Mouse (Mus musculus): ENCODE results near the gene Pde3b. TPM values are rescaled to one million over a fixed set of nuclear protein-coding genes. Genes with fewer than 3 reads are reported as not detected.
A peak's percentile ranks its signal among the peaks of the same experiment; 100 is the strongest.
"Not testable (repeated sequence)": the region's sequence is repeated elsewhere in the genome, so short reads cannot be mapped to it uniquely, and the experiment has no call there.

Pde3b gene
- polyA plus RNA-seq, 1 experiment from 2014 or later: 3.4 TPM

DNA sequence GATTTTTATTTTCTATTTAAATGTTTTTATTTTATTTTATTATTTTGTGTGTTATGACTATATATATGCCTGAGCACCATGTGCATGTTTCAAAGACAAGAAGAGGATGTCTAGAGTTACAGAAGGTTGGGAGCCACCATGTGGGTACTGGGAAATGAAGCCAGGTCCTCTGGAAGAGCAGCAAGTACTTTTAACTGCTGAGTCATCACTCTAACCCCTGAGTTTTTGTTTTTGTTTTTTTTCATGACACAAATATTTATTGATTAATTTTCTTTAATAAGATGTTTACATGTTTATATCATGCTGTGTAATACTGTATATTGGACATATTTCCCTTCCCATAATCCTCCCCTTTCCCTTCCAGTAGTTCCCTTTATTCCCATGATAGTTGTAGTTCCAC, 77.5 kb downstream of the Pde3b start:
- H3K9ac ChIP-seq (ENCODE audit: low read depth, low read length): no peak overlapping the region
- H3K27me3 ChIP-seq (replicated peaks; ENCODE audit: control insufficient read depth, insufficient read depth, low read length): no peaks in the 10 kb centered on the region
- H3K4me3 ChIP-seq (ENCODE audit: low read length): no peak overlapping the region
- H3K4me1 ChIP-seq (ENCODE audit: control insufficient read depth, insufficient read depth, low read depth, low read length): no peaks in the 10 kb centered on the region
- no peaks in the 10 kb centered on the region for H3K9me3 ChIP-seq (ENCODE audit: control insufficient read depth, low read length)
- H3K36me3 ChIP-seq (ENCODE audit: control insufficient read depth, insufficient read depth, low read length): no peaks in the 10 kb centered on the region
- no peak for ATAC-seq
- H3K27ac ChIP-seq (ENCODE audit: low read depth, low read length): no peak overlapping the region
- H3K4me2 ChIP-seq (ENCODE audit: low read length): no peak overlapping the region

DNA sequence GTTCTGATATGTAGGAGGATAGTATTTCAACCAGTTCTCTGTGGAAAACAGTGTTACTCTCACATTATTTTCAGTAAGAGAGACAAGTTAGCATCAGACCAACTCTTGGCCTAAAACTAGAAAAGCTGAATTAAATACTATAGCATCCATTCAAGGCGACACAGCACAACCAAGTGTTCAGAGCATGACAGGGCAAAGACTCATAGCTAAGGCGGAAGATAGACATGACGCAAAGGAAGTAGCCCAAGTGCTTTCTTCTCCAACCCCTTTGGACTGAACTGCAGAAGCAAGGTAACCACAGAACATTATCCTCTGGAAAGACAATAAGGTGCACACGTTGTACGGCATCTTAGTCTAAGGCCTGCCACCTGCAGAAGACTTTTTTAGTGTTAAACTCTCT, 79.0 kb downstream of the Pde3b start:
- H3K4me2 ChIP-seq (ENCODE audit: low read length): no peak overlapping the region
- H3K9me3 ChIP-seq (ENCODE audit: control insufficient read depth, low read length): no peaks in the 10 kb centered on the region
- H3K4me1 ChIP-seq (ENCODE audit: control insufficient read depth, insufficient read depth, low read depth, low read length): no peaks in the 10 kb centered on the region
- H3K27ac ChIP-seq (ENCODE audit: low read depth, low read length): no peak overlapping the region
- no peaks in the 10 kb centered on the region for H3K27me3 ChIP-seq (replicated peaks; ENCODE audit: control insufficient read depth, insufficient read depth, low read length)
- no peaks in the 10 kb centered on the region for H3K36me3 ChIP-seq (ENCODE audit: control insufficient read depth, insufficient read depth, low read length)
- H3K4me3 ChIP-seq (ENCODE audit: low read length): no peak overlapping the region
- ATAC-seq: no peak
- no peak overlapping the region for H3K9ac ChIP-seq (ENCODE audit: low read depth, low read length)
- WGBS: 91% methylated on average over 5 of the region's 5 CpGs

DNA sequence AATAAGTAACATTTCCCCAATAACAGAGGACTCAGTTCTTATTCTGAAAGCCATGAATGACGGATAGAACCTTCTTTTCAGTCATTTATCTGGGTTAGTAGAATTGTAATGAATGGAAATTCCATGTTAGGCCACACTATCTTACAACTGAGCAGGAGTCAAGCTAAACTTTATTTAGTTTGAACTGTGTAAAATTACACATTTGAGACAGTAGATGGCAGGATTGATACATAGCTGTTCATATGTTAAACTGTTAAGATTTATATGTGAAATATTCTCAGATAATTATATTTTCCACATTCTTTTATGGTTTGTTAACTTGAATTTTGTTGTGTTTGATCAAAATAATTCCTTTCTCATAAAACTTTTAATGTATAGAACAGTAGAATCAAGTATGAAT, 84.2 kb downstream of the Pde3b start:
- H3K9ac ChIP-seq (ENCODE audit: low read depth, low read length): no peak overlapping the region
- 80% methylated on average over 1 of the region's 1 CpGs for WGBS
- H3K4me3 ChIP-seq (ENCODE audit: low read length): no peak overlapping the region
- H3K27ac ChIP-seq (ENCODE audit: low read depth, low read length): no peak overlapping the region
- no peak for ATAC-seq
- H3K27me3 ChIP-seq (replicated peaks; ENCODE audit: control insufficient read depth, insufficient read depth, low read length): no peaks in the 10 kb centered on the region
- no peaks in the 10 kb centered on the region for H3K4me1 ChIP-seq (ENCODE audit: control insufficient read depth, insufficient read depth, low read depth, low read length)
- no peak overlapping the region for H3K4me2 ChIP-seq (ENCODE audit: low read length)
- H3K36me3 ChIP-seq (ENCODE audit: control insufficient read depth, insufficient read depth, low read length): no peaks in the 10 kb centered on the region
- H3K9me3 ChIP-seq (ENCODE audit: control insufficient read depth, low read length): no peaks in the 10 kb centered on the region

DNA sequence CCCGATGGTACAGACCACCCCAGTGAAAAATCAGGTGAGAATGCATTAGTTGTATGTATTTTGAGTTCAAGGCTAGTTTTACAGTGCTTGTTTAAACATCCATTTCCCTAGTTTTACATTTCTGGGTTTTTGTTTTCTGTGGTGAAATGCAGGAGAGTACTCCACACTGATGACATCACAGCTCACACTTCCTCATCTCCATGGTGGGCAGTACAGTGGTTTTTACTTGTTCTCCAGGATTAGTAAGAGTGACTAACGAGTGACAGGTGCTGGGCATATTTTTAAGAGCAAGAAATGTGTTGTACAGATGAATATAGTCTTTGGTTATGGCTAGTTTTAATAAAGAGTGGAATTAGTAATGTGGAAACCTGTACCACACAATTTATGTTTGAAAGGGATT, 93.8 kb downstream of the Pde3b start:
- H3K9ac ChIP-seq (ENCODE audit: low read depth, low read length): no peak overlapping the region
- no peaks in the 10 kb centered on the region for H3K4me1 ChIP-seq (ENCODE audit: control insufficient read depth, insufficient read depth, low read depth, low read length)
- H3K27ac ChIP-seq (ENCODE audit: low read depth, low read length): no peak overlapping the region
- H3K9me3 ChIP-seq (ENCODE audit: control insufficient read depth, low read length): no peaks in the 10 kb centered on the region
- H3K36me3 ChIP-seq (ENCODE audit: control insufficient read depth, insufficient read depth, low read length): no peaks in the 10 kb centered on the region; the same call in 1 of the 2 replicates
- no peak overlapping the region for H3K4me2 ChIP-seq (ENCODE audit: low read length)
- H3K4me3 ChIP-seq (ENCODE audit: low read length): no peak overlapping the region
- whole genome bisulfite sequencing: 93% methylated on average over 2 of the region's 2 CpGs
- no peaks in the 10 kb centered on the region for H3K27me3 ChIP-seq (replicated peaks; ENCODE audit: control insufficient read depth, insufficient read depth, low read length)
- ATAC-seq: no peak

DNA sequence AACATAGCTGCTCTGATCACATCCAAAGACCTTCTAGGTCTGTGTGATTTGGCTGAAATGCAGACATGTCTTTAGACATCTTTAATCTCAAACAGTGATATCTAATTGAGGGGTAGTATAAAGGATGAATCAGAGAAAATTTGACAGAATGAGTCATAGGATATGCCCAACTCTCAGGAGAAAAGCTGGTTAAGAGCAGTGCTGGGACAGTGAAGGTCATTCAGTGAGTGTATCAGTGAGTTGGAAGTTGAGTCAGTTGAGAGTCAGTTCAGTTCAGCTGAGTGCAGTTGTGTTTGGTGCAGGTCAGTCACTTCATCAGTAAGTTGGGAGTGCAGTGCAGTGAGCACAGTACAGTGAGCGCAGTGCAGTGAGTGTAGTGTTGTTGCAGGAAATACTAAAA, 105.0 kb downstream of the Pde3b start:
- H3K9me3 ChIP-seq (ENCODE audit: control insufficient read depth, low read length): no peaks in the 10 kb centered on the region
- WGBS: 93% methylated on average over 1 of the region's 1 CpGs
- H3K27ac ChIP-seq (ENCODE audit: low read depth, low read length): no peak overlapping the region
- no peak overlapping the region for H3K9ac ChIP-seq (ENCODE audit: low read depth, low read length)
- no peak for ATAC-seq
- no peaks in the 10 kb centered on the region for H3K4me1 ChIP-seq (ENCODE audit: control insufficient read depth, insufficient read depth, low read depth, low read length)
- H3K4me2 ChIP-seq (ENCODE audit: low read length): no peak overlapping the region
- H3K4me3 ChIP-seq (ENCODE audit: low read length): no peak overlapping the region
- H3K27me3 ChIP-seq (replicated peaks; ENCODE audit: control insufficient read depth, insufficient read depth, low read length): no peaks in the 10 kb centered on the region
- peaks cover 2% of the 10 kb centered on the region; the same call in 1 of the 2 replicates for H3K36me3 ChIP-seq (ENCODE audit: control insufficient read depth, insufficient read depth, low read length)

DNA sequence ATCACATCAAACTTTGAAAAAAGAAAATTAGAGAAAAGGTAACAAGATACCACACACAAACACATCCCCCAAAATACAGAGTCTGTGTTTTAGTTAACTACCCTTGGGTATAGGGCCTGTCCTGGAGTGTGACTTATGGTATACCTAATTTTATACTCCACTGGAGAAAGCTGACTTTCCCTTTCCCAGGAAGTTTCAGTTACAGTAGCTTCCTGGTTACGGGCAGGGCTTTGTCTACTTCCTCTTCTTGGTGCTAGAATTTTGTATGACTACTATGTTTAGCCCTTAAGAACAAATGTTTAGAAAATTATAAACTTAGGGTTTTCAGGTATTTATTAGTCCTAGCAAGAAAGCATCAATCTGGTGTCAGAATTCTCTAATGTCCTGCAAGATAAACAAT, 111.2 kb downstream of the Pde3b start:
- Histone ChIP-seq H3K27ac (ENCODE audit: low read depth, low read length) (no peak overlapping the region), H3K36me3 (ENCODE audit: control insufficient read depth, insufficient read depth, low read length) (peaks cover 2% of the 10 kb centered on the region; the same call in 1 of the 2 replicates), H3K27me3 (replicated peaks; ENCODE audit: control insufficient read depth, insufficient read depth, low read length) (no peaks in the 10 kb centered on the region), H3K4me2 (ENCODE audit: low read length) (no peak overlapping the region), H3K4me3 (ENCODE audit: low read length) (no peak overlapping the region), H3K9ac (ENCODE audit: low read depth, low read length) (no peak overlapping the region), H3K4me1 (ENCODE audit: control insufficient read depth, insufficient read depth, low read depth, low read length) (no peaks in the 10 kb centered on the region), H3K9me3 (ENCODE audit: control insufficient read depth, low read length) (no peaks in the 10 kb centered on the region)
- no peak for ATAC-seq
- WGBS: 86% methylated on average over 1 of the region's 1 CpGs

DNA sequence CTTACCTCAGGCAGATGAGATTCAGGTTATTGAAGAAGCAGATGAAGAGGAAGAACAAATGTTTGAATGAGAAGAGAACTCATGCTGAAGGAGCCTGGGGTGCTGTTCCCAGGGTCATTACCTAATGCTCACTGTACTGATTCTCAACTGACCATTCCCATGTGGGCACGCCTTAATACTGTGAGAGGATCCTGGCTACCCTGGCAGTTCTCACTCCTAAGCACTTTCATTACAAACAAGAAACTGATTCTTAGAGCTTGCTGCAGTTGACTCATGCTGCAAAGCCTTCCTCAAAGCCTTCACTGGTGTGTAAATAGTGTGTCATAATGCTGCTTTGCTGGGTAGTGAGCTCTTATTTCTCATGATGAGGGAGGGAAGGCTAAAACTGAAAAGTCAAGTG, 121.1 kb downstream of the Pde3b start:
- Histone ChIP-seq H3K4me2 (ENCODE audit: low read length) (no peak overlapping the region), H3K27ac (ENCODE audit: low read depth, low read length) (no peak overlapping the region), H3K36me3 (ENCODE audit: control insufficient read depth, insufficient read depth, low read length) (peaks cover 8% of the 10 kb centered on the region), H3K9ac (ENCODE audit: low read depth, low read length) (no peak overlapping the region), H3K27me3 (replicated peaks; ENCODE audit: control insufficient read depth, insufficient read depth, low read length) (no peaks in the 10 kb centered on the region), H3K4me1 (ENCODE audit: control insufficient read depth, insufficient read depth, low read depth, low read length) (no peaks in the 10 kb centered on the region), H3K4me3 (ENCODE audit: low read length) (no peak overlapping the region), H3K9me3 (ENCODE audit: control insufficient read depth, low read length) (no peaks in the 10 kb centered on the region)
- ATAC-seq: no peak
- 96% methylated on average over 1 of the region's 1 CpGs for WGBS

DNA sequence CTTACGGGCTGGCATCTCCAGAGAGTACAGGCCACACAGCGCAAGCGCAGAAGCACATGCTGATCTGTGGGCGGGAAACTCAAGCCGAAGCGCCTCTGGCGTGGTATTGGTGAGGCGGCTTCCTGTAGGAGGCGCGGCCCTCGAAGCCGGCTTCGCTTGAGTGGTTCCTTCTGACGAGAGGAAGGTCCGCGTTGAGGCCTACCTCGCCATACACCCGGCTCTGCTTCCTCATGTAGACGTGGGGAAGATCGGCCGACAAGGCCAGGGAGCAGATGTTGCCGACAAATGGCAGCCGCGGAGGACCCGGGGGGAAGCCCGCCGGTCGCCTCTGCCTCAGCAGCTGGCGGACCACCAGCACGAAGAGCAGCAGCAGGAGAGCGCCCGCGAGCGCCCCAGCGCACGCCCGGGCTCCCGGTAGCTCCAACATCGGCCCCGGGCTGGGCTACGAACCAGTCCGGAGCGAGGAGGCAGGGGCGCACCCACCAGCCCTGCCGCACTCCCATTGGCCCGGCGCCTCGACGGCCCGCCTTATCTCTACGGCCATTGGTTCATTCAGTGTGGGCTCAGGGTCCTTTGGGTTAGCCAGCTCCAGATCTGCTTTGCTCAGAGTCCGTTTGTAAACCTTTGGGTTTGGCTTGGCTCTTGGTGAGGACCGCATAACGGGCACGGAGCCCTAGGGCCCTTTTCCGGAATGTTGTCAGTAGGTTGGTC, 147.6 kb downstream of the Pde3b start, which contains the start of gene Cyp2r1:
Gene Cyp2r1, minus strand, starts transcription at position 442 of the 711 bp plus-strand sequence.
- H3K27me3 ChIP-seq (replicated peaks; ENCODE audit: control insufficient read depth, insufficient read depth, low read length): no peaks in the 10 kb centered on the region
- peak; percentile 100 for ATAC-seq
- no peaks in the 10 kb centered on the region for H3K4me1 ChIP-seq (ENCODE audit: control insufficient read depth, insufficient read depth, low read depth, low read length)
- H3K9ac ChIP-seq (ENCODE audit: low read depth, low read length): peak within 1 kb of the TSS; percentile 83
- peak within 1 kb of the TSS; percentile 83 for H3K4me3 ChIP-seq (ENCODE audit: low read length)
- H3K27ac ChIP-seq (ENCODE audit: low read depth, low read length): peak within 1 kb of the TSS; percentile 83
- peak within 1 kb of the TSS; percentile 94 for H3K4me2 ChIP-seq (ENCODE audit: low read length)
- WGBS: 3% methylated on average over 55 of the region's 56 CpGs
- H3K9me3 ChIP-seq (ENCODE audit: control insufficient read depth, low read length): no peaks in the 10 kb centered on the region
- no peaks in the 10 kb centered on the region for H3K36me3 ChIP-seq (ENCODE audit: control insufficient read depth, insufficient read depth, low read length)

DNA sequence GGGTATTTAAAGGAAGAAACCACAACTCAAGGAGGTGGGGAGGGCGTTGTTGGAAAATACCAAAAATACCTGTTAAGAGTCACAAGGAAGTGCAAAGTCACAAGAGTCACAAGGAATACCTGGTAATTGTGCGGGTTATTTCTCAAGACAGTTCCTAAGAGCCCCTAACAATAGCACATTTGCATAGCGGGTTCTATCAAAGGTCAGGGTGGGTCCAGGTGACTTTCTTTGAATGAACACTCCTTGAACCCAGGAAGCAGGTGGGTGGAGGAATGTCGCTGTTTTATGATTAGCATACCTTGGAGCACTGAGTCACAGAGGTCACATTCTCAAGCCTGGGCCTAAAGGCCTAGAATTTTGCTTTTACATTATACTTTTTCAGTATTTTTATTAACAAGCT, 158.8 kb downstream of the Pde3b start:
- H3K9me3 ChIP-seq (ENCODE audit: control insufficient read depth, low read length); H3K27me3 ChIP-seq (replicated peaks; ENCODE audit: control insufficient read depth, insufficient read depth, low read length); H3K36me3 ChIP-seq (ENCODE audit: control insufficient read depth, insufficient read depth, low read length); H3K4me2 ChIP-seq (ENCODE audit: low read length); H3K4me1 ChIP-seq (ENCODE audit: control insufficient read depth, insufficient read depth, low read depth, low read length); H3K27ac ChIP-seq (ENCODE audit: low read depth, low read length); ATAC-seq; H3K9ac ChIP-seq (ENCODE audit: low read depth, low read length); H3K4me3 ChIP-seq (ENCODE audit: low read length): not testable (repeated sequence)
- 88% methylated on average over 4 of the region's 4 CpGs for WGBS

Data from hindbrain, embryonic 16.5 days (tissue).